Mouse (Mus musculus) left cerebral cortex, postnatal 10 days (tissue): ENCODE results near the gene Myo1h. TPM values are rescaled to one million over a fixed set of nuclear protein-coding genes. Genes with fewer than 3 reads are reported as not detected.

Source experiments
- DNase-seq, 2 experiments: peaks; one replicate each; pipeline ENCODE4 v3.0.0; 2021 to 2022; ENCODE audit warnings: low spot score in 2 of 2, mixed read lengths in 1 of 2; ENCODE audit errors: extremely low spot score in 1 of 2
- intact Hi-C: fragments of 180-260 bp; cut with DNase I; formaldehyde crosslinking; loops from one replicate; pipeline ENCODE4 v1.15.1; 2025
- total RNA-seq, 2 experiments: library from RNA; stranded (reverse); gene quantifications; 2 replicates each; pipeline ENCODE4 v1.2.3; 2021

Gene Myo1h
- total RNA-seq, 2 experiments from 2014 or later, result 0.53 to 0.92 TPM

- intact Hi-C loops, result no loop called here
- DNase-seq, result no peak
Measured at GRCm38 (mm10) chr5:114374409-114375213, 85.6 kb downstream of the Myo1h start.

- DNase-seq, result no peak
- intact Hi-C loops, result no loop called here
Measured at GRCm38 (mm10) chr5:114378177-114378920, 89.4 kb downstream of the Myo1h start.

- no peak for DNase-seq
- intact Hi-C loops, result loop anchor here (1.0 kb wide), 1 partner anchor 64 kb away; no protein-coding TSS in a partner anchor
Measured at GRCm38 (mm10) chr5:114378936-114379335, 90.0 kb downstream of the Myo1h start.

- intact Hi-C loops, result loop anchor here (1.0 kb wide), 1 partner anchor 64 kb away; no protein-coding TSS in a partner anchor
- no peak for DNase-seq
Measured at GRCm38 (mm10) chr5:114379763-114380162, 90.8 kb downstream of the Myo1h start.

GRCm38 (mm10) chr5:114380209-114381012 lies 91.4 kb downstream of the Myo1h start, which contains the start of the genes Kctd10 and Ube3b:
TSS of gene Kctd10 (minus strand) at chr5:114380508.
TSS of gene Ube3b (plus strand) at chr5:114380607.
- intact Hi-C loops, result no loop called here
- peak; percentile 73 to 92 for DNase-seq

- DNase-seq, result no peak
- intact Hi-C loops, result no loop called here
Measured at GRCm38 (mm10) chr5:114381013-114381351, 92.0 kb downstream of the Myo1h start.

- intact Hi-C loops, result no loop called here
Measured at GRCm38 (mm10) chr5:114383184-114383904, 94.4 kb downstream of the Myo1h start.

GRCm38 (mm10) chr5:114384448-114384847 lies 95.5 kb downstream of the Myo1h start:
- intact Hi-C loops, result no loop called here
- no peak for DNase-seq

More at GRCm38 (mm10) chr5:114383184-114383904, 94.4 kb downstream of the Myo1h start:
- no peak for DNase-seq

GRCm38 (mm10) chr5:114393169-114393568 lies 104.2 kb downstream of the Myo1h start:
- DNase-seq, result no peak
- intact Hi-C loops, result no loop called here

- no peak for DNase-seq
- intact Hi-C loops, result no loop called here
Measured at GRCm38 (mm10) chr5:114406592-114406991, 117.6 kb downstream of the Myo1h start.

- intact Hi-C loops, result no loop called here
- no peak for DNase-seq
Measured at GRCm38 (mm10) chr5:114407269-114407668, 118.3 kb downstream of the Myo1h start.

GRCm38 (mm10) chr5:114407810-114408209 lies 118.8 kb downstream of the Myo1h start:
- no peak for DNase-seq
- intact Hi-C loops, result no loop called here

GRCm38 (mm10) chr5:114408846-114409245 lies 119.9 kb downstream of the Myo1h start:
- intact Hi-C loops, result no loop called here
- no peak for DNase-seq

GRCm38 (mm10) chr5:114410429-114410828 lies 121.5 kb downstream of the Myo1h start:
- DNase-seq, result no peak
- intact Hi-C loops, result no loop called here

- intact Hi-C loops, result no loop called here
- DNase-seq, result no peak
Measured at GRCm38 (mm10) chr5:114412361-114412998, 123.5 kb downstream of the Myo1h start.

GRCm38 (mm10) chr5:114413067-114413735 lies 124.2 kb downstream of the Myo1h start:
- DNase-seq, result no peak
- intact Hi-C loops, result no loop called here
